Mouse (Mus musculus) megakaryocyte, embryonic 14.5 days (primary cell): ENCODE results near the gene Apoc3. TPM values are rescaled to one million over a fixed set of nuclear protein-coding genes. Genes with fewer than 3 reads are reported as not detected.

Source experiments
- H3K27me3 ChIP-seq: replicated peaks from 2 replicates; pipeline ENCODE3; 2012; ENCODE audit warnings: inconsistent platforms
- H3K36me3 ChIP-seq: replicated peaks from 2 replicates; pipeline ENCODE3; 2012; ENCODE audit warnings: low read length, inconsistent platforms, mixed read lengths
- H3K4me1 ChIP-seq: 2 replicates; pipeline ENCODE4 v1.6.1; 2012; ENCODE audit warnings: inconsistent platforms
- H3K4me3 ChIP-seq: replicated peaks from 2 replicates; pipeline ENCODE3; 2012; ENCODE audit warnings: moderate library complexity, mild to moderate bottlenecking, inconsistent platforms
- H3K9me3 ChIP-seq: 2 replicates; pipeline ENCODE4 v1.6.1; 2012; ENCODE audit warnings: inconsistent platforms
- FLI1 ChIP-seq: IDR thresholded peaks from 2 replicates; pipeline ENCODE4 v1.6.1; 2012; ENCODE audit warnings: low read length, inconsistent platforms, mixed read lengths
- GATA1 ChIP-seq: IDR thresholded peaks from 3 replicates; pipeline ENCODE4 v1.6.1; 2012; ENCODE audit warnings: mixed read lengths, low read length, inconsistent platforms, borderline replicate concordance
- polyA plus RNA-seq: library from polyadenylated mRNA; stranded (reverse); fragments of >175 nt; gene quantifications from 2 replicates; pipeline ENCODE4 v1.2.3, GENCODE M21; 2012; ENCODE audit warnings: low replicate concordance; ENCODE audit not compliant: insufficient read depth

Apoc3 gene
- polyA plus RNA-seq, 1 experiment, result not detected

DNA sequence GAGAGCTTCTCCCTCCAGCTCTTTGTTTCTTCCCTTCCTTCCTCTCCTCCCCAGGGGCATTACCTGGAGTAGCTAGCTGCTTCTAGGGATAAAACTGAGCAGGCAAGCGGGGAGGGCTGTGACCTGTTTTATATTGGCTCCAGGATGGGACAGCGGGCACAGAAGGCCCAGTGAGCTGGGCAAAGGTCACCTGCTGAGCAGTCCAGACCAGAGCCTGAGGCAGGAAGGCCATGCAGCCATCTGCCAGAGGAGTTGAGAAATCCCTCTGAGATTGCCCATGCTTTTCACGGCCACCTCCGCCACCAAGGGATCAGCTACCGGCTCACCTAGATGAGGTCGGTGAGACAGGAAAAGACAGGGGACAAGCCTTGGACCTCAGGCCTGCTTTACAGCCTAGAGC lies 240 bp downstream of the Apoc3 start:
- H3K4me3 ChIP-seq, result no peak overlapping the region
- peaks cover 16% of the 10 kb centered on the region for H3K4me1 ChIP-seq
- no peaks in the 10 kb centered on the region for H3K9me3 ChIP-seq
- TF ChIP-seq GATA1 (no peak), FLI1 (no peak)
- H3K36me3 ChIP-seq, result no peaks in the 10 kb centered on the region
- peaks cover 85% of the 10 kb centered on the region for H3K27me3 ChIP-seq

DNA sequence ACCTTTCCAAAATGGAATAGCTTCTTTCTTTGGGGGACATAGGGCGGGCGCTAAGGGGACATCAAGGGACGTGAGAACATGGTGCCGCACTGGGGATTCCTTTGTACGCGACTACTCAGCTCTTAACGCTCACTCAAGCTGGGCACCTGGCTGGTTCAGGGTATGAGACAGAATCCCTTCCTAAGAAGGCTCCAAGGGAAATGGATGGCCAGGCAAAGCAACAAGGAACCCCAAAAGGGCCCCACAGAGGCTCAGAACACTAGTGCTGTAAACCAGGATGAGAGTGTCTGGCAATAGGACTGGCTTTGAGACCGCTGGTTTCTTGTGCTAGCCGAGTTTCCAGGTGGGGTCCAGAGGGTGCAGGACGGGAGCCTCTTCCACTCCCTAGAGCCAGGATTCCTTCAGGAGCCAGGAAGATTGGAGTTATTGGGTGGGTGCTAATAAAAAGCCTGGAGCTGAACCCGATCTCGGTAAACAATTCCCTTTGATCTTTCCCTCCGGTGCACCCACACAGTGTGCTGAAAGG lies 4.9 kb downstream of the Apoc3 start:
- no peak for TF ChIP-seq FLI1
- no peak for TF ChIP-seq GATA1
- Histone ChIP-seq H3K9me3 (no peaks in the 10 kb centered on the region), H3K4me3 (peak overlapping the region; percentile 90)

DNA sequence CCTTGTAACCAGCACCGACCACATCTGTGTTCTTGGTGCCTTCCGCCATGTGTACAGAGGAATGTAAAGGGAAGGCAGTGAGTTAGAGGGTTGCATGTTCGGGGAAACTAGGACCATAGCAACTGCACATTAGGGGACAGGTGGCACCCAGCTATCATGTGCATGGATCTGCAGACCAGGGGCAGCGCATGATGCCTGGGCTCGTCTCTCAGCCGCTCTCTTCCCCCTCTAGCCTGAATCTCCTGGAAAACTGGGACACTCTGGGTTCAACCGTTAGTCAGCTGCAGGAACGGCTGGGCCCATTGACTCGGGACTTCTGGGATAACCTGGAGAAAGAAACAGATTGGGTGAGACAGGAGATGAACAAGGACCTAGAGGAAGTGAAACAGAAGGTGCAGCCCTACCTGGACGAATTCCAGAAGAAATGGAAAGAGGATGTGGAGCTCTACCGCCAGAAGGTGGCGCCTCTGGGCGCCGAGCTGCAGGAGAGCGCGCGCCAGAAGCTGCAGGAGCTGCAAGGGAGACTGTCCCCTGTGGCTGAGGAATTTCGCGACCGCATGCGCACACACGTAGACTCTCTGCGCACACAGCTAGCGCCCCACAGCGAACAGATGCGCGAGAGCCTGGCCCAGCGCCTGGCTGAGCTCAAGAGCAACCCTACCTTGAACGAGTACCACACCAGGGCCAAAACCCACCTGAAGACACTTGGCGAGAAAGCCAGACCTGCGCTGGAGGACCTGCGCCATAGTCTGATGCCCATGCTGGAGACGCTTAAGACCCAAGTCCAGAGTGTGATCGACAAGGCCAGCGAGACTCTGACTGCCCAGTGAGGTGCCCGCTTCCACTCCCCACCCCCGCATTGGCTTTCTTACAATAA lies 5.6 kb downstream of the Apoc3 start:
- Histone ChIP-seq H3K9me3 (no peaks in the 10 kb centered on the region), H3K36me3 (peaks cover 8% of the 10 kb centered on the region), H3K27me3 (peaks cover 60% of the 10 kb centered on the region), H3K4me3 (peak overlapping the region; percentile 90), H3K4me1 (peaks cover 61% of the 10 kb centered on the region)
- no peak for TF ChIP-seq GATA1
- no peak for TF ChIP-seq FLI1

More for the DNA sequence above, 4.9 kb downstream of the Apoc3 start:
- H3K27me3 ChIP-seq, result peaks cover 67% of the 10 kb centered on the region
- peaks cover under 1% of the 10 kb centered on the region for H3K36me3 ChIP-seq
- peaks cover 54% of the 10 kb centered on the region for H3K4me1 ChIP-seq

DNA sequence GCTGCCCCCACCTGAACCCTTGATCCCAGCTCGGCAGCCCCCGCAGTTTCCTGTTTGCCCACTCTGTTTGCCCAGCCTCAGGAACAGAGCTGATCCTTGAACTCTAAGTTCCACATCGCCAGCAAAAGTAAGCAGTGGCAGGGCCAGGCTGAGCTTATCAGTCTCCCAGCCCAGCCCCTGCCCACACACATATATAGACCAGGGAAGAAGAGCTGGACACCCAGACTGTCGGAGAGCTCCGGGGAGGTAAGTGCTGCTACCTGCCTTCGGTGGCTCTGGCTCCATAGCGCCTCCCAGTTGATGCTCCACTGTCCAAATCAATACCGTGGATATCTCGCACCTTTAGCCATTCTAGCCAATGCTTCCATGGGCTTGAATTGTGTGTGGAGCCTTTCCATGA lies 6.9 kb downstream of the Apoc3 start, which contains the start of gene Apoa1:
Apoa1 (plus strand) TSS at position 90 of the 400 bp plus-strand sequence.
- Histone ChIP-seq H3K9me3 (no peaks in the 10 kb centered on the region), H3K27me3 (peaks cover 48% of the 10 kb centered on the region), H3K4me3 (no peak within 1 kb of the TSS), H3K36me3 (peaks cover 21% of the 10 kb centered on the region), H3K4me1 (peaks cover 68% of the 10 kb centered on the region)
- TF ChIP-seq FLI1 (no peak), GATA1 (no peak)

DNA sequence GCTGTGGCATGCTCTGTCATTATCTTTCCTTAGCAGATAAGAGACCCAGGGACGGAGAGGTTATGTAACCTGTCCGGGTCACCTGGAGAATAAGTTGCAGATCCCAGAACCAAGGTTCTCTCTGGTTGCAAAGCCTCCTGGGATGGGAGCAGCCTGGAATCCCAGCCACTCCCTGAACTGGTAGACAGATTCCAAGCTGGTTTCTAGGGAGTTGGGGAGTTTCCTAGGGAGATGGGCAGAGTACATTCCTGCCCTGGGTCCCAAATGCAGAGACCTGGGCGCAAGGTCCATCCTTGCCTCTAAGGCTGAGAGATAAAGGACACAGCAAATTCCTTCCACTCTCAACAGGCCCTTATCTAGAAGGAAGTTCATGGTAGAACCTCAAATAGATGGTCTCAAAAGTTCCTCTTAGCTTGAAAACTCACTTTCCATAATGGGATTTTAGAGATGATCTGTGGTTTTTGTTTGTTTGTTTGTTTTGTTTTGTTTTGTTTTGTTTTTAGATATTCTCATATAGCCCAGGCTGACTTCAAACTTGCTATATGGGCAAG lies 8.3 kb downstream of the Apoc3 start:
- Histone ChIP-seq H3K4me3 (no peak overlapping the region), H3K36me3 (peaks cover 35% of the 10 kb centered on the region), H3K9me3 (no peaks in the 10 kb centered on the region), H3K4me1 (peaks cover 64% of the 10 kb centered on the region), H3K27me3 (peaks cover 36% of the 10 kb centered on the region)
- TF ChIP-seq FLI1 (no peak), GATA1 (no peak)

DNA sequence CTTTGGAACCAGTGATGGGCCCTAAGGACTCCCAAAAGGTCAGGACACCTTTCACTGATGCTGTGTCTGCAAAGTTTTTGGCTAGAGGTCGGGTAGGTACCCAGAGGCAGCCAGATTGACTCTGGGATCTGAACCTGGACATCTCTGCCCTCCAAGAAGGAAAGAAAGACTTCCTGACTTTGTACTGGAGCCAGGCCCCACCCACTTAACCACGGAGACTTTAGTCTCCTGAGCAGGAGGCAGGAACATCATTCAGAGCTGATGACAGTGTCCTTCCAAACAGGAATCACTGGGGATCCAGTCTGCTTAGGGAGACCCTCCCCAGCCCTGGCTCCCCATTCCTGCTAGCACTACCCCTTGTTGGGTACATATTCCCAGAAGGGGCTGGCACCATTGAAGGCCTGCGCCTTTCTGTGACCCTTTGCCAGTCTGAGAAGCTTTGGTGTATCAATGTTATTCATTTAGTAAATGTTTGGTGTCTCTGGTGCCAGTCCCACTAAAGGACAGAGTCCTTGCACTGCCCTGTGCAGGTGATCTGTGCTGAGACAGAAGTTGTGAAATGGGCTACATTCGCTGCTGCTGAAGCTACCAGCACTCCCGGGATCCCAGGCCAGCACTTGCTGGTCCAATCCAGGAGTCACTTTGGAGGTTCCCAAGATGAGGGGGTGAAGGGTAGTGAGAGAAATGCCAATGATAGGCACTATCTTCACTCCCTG lies 10.3 kb downstream of the Apoc3 start:
- peaks cover 55% of the 10 kb centered on the region for H3K36me3 ChIP-seq
- H3K9me3 ChIP-seq, result no peaks in the 10 kb centered on the region
- H3K4me3 ChIP-seq, result no peak overlapping the region
- no peak for TF ChIP-seq FLI1
- TF ChIP-seq GATA1, result no peak
- peaks cover 18% of the 10 kb centered on the region for H3K27me3 ChIP-seq
- H3K4me1 ChIP-seq, result peaks cover 58% of the 10 kb centered on the region

DNA sequence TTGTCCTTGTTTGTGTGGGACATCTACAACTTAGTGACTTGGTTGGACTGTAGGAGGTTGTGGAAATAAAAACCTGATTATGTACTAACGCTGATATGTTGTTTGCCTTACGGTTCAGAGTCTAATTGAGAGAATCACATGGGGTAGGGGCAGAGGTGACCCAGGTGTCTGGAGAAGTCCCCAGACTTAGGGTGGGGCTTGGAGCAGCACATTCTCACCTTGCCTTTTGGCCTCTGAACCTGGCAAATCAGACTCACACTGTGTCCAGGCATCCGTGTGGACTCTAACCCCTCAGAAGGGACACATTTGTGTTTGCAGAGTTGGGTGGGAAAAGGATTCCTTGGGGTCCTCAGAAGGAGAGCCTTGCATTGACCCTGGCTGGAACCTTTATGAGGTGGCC lies 11.3 kb downstream of the Apoc3 start:
- no peak overlapping the region for H3K4me3 ChIP-seq
- TF ChIP-seq FLI1 (no peak), GATA1 (no peak)
- peaks cover 48% of the 10 kb centered on the region for H3K4me1 ChIP-seq
- H3K27me3 ChIP-seq, result peaks cover 10% of the 10 kb centered on the region
- no peaks in the 10 kb centered on the region for H3K9me3 ChIP-seq
- H3K36me3 ChIP-seq, result peaks cover 65% of the 10 kb centered on the region

DNA sequence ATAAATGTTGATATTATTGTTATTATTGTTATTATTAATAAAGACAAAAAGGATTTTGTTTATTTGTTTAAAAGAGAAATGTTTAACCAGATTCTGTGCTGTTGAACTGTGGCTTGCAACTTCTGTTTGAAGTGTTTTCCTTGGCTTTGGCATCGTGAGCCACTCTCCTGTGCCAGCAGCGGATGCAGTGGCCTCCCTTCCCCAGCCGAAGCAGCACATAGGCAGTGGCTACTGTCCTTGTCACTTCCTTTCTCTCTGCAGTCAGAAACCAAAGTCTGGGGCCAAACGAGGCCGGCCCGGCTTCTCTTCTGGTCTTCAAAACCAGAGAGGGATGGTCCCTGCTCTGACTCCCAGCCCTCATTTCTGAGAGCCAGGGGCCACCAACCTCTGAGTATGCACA lies 12.3 kb downstream of the Apoc3 start:
- Histone ChIP-seq H3K4me3 (no peak overlapping the region), H3K9me3 (no peaks in the 10 kb centered on the region), H3K4me1 (peaks cover 38% of the 10 kb centered on the region), H3K27me3 (no peaks in the 10 kb centered on the region), H3K36me3 (peaks cover 74% of the 10 kb centered on the region)
- TF ChIP-seq FLI1, result no peak
- no peak for TF ChIP-seq GATA1

DNA sequence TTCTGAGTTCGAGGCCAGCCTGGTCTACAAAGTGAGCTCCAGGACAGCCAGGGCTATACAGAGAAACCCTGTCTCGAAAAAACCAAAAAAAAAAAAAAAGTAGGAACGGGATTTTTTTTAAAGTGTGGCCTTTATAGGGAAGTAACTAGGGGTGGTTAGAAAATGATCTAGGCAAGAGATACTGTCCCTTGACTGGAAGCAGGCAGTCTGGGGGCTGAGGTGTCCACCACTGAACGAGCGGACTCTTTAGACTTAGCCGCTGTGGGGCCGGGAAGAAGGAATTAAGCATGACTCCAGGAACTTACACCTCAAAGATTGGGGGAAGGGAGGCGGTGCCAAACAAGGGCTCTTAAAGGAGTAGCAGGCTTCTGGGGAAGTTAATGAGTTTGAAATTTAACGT lies 17.3 kb downstream of the Apoc3 start:
- no peak for TF ChIP-seq FLI1
- peaks cover 97% of the 10 kb centered on the region for H3K36me3 ChIP-seq
- H3K4me1 ChIP-seq, result peaks cover 42% of the 10 kb centered on the region
- H3K9me3 ChIP-seq, result no peaks in the 10 kb centered on the region
- H3K27me3 ChIP-seq, result no peaks in the 10 kb centered on the region
- H3K4me3 ChIP-seq, result no peak overlapping the region
